Mouse (Mus musculus) kidney, postnatal 0 days (tissue): ENCODE measurements around the gene Kif17. TPM values are rescaled to one million over a fixed set of nuclear protein-coding genes. Genes with fewer than 3 reads are reported as not detected.

ENCODE experiments used
- ATAC-seq: fragments of 200-750 bp; cut with Nextera tagmentation; replicated peaks from 2 replicates; pipeline ENCODE4 v1.8.0; 2017; ENCODE audit warnings: low read depth, moderate number of reproducible peaks, moderate TSS enrichment, moderate library complexity; ENCODE audit not compliant: low FRiP score
- DNase-seq: peaks from one replicate; pipeline ENCODE4 v3.0.0-alpha.2; 2016; ENCODE audit warnings: low spot score
- H3K27ac ChIP-seq: fragments of 300-500 bp; sonication (generic); 2 replicates; pipeline ENCODE4 v1.5.1; 2014; ENCODE audit warnings: mild to moderate bottlenecking
- H3K27me3 ChIP-seq: fragments of 300-500 bp; sonication (generic); 2 replicates; pipeline ENCODE4 v1.6.1; 2014; ENCODE audit warnings: low read length, mixed read lengths; ENCODE audit not compliant: insufficient read depth
- H3K36me3 ChIP-seq: fragments of 300-500 bp; sonication (generic); 2 replicates; pipeline ENCODE4 v1.6.1; 2014; ENCODE audit warnings: low read length, mixed read lengths; ENCODE audit not compliant: insufficient read depth
- H3K4me1 ChIP-seq: fragments of 300-500 bp; sonication (generic); replicated peaks from 2 replicates; pipeline ENCODE4 v1.6.1; 2014; ENCODE audit warnings: antibody characterized with exemption, low read length, mixed read lengths; ENCODE audit not compliant: insufficient read depth
- H3K4me2 ChIP-seq: fragments of 300-500 bp; sonication (generic); 2 replicates; pipeline ENCODE4 v1.6.1; 2014; ENCODE audit warnings: mild to moderate bottlenecking, low read length, moderate library complexity, mixed read lengths
- H3K4me3 ChIP-seq: fragments of 300-500 bp; sonication (generic); replicated peaks from 2 replicates; pipeline ENCODE4 v1.5.1; 2014; ENCODE audit warnings: low read depth, low read length
- H3K9ac ChIP-seq: fragments of 300-500 bp; sonication (generic); 2 replicates; pipeline ENCODE4 v1.6.1; 2014; ENCODE audit warnings: low read depth, low read length
- H3K9me3 ChIP-seq: fragments of 300-500 bp; sonication (generic); replicated peaks from 2 replicates; pipeline ENCODE4 v1.6.1; 2016; ENCODE audit warnings: low read length, inconsistent platforms, mixed read lengths
- CTCF ChIP-seq: IDR thresholded peaks from 2 replicates; pipeline ENCODE4 v1.5.1; 2016; ENCODE audit warnings: antibody characterized with exemption, low read depth, mild to moderate bottlenecking, moderate library complexity
- WGBS: fragments of 180-500 bp; shearing (Covaris S2); extraction: QIAGEN DNeasy Blood & Tissue Kit; methylation state at CpG from one replicate; pipeline ENCODE4 v1.1.7; 2014; 5-methylcytosine and 5-hydroxymethylcytosine counted together
- polyA plus RNA-seq: library from polyadenylated mRNA; unstranded; fragments of >200 nt; fragmentation: Nextera tagmentation; extraction: Ambion mirVana; gene quantifications from 2 replicates; pipeline ENCODE4 v1.2.1, GENCODE M21; 2015

Gene Kif17
- polyA plus RNA-seq, 1 experiment from 2014 or later = 0.66 TPM

- H3K4me1 ChIP-seq = no peaks in the 10 kb centered on the region; the same call in 1 of the 2 replicates
- no peak overlapping the region for H3K9ac ChIP-seq
- H3K4me3 ChIP-seq = no peak overlapping the region
- WGBS = 81% methylated on average over 22 of the region's 22 CpGs
- DNase-seq (no peak), ATAC-seq (no peak)
- no peak overlapping the region for H3K4me2 ChIP-seq
- H3K9me3 ChIP-seq = no peaks in the 10 kb centered on the region
- TF ChIP-seq CTCF = no peak
- no peaks in the 10 kb centered on the region for H3K27me3 ChIP-seq
- H3K27ac ChIP-seq = no peak overlapping the region
- no peaks in the 10 kb centered on the region for H3K36me3 ChIP-seq
Observed at GRCm38 (mm10) chr4:138257116-138257687, 7.0 kb downstream of the Kif17 start.

DNA sequence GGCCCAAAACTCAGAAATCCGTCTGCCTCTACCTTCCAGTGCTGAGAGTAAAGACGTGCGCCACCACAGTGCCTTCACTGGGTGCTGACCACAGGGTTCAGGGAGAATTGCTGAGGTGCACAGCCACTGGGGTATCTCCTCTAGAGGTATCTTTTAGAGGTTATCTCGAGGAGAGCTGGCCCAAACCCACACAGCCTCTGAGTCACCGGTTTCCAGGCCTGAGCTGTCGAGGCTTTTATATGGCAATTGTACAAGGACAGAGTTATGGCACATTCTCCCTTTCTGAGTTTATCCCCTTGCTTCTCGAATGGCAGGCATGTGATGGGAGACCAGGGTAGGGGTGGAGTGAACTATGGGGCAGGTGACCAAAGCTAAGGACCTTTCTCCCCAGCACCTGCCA lies 8.4 kb downstream of the Kif17 start:
- no peak overlapping the region for H3K4me2 ChIP-seq
- H3K4me3 ChIP-seq = no peak overlapping the region
- no peaks in the 10 kb centered on the region for H3K27me3 ChIP-seq
- DNase-seq (no peak), ATAC-seq (no peak)
- H3K4me1 ChIP-seq = no peaks in the 10 kb centered on the region
- H3K9ac ChIP-seq = no peak overlapping the region
- no peak for TF ChIP-seq CTCF
- 79% methylated on average over 7 of the region's 7 CpGs for WGBS
- no peaks in the 10 kb centered on the region for H3K36me3 ChIP-seq
- H3K27ac ChIP-seq = no peak overlapping the region
- no peaks in the 10 kb centered on the region for H3K9me3 ChIP-seq

GRCm38 (mm10) chr4:138259482-138259881 lies 9.2 kb downstream of the Kif17 start:
- Histone ChIP-seq H3K27ac (no peak overlapping the region), H3K4me1 (no peaks in the 10 kb centered on the region), H3K4me2 (no peak overlapping the region), H3K4me3 (no peak overlapping the region), H3K27me3 (no peaks in the 10 kb centered on the region), H3K9me3 (no peaks in the 10 kb centered on the region), H3K9ac (no peak overlapping the region), H3K36me3 (no peaks in the 10 kb centered on the region)
- WGBS = 84% methylated on average over 5 of the region's 5 CpGs
- ATAC-seq = no peak
- DNase-seq = no peak
- TF ChIP-seq CTCF = no peak

- peak overlapping the region; percentile 93 for H3K4me2 ChIP-seq
- H3K9me3 ChIP-seq = no peaks in the 10 kb centered on the region
- peak overlapping the region; percentile 56 for H3K9ac ChIP-seq
- TF ChIP-seq CTCF = peak; percentile 50; the same call in 1 of the 2 replicates
- no peaks in the 10 kb centered on the region for H3K27me3 ChIP-seq
- under 1% methylated on average over 71 of the region's 78 CpGs for WGBS
- H3K4me1 ChIP-seq = no peaks in the 10 kb centered on the region
- H3K27ac ChIP-seq = no peak overlapping the region
- ATAC-seq = peak; percentile 86
- peak; percentile 80 for DNase-seq
- no peaks in the 10 kb centered on the region for H3K36me3 ChIP-seq
- peak overlapping the region; percentile 73 for H3K4me3 ChIP-seq
Observed at GRCm38 (mm10) chr4:138261843-138262681, 11.8 kb downstream of the Kif17 start.

DNA sequence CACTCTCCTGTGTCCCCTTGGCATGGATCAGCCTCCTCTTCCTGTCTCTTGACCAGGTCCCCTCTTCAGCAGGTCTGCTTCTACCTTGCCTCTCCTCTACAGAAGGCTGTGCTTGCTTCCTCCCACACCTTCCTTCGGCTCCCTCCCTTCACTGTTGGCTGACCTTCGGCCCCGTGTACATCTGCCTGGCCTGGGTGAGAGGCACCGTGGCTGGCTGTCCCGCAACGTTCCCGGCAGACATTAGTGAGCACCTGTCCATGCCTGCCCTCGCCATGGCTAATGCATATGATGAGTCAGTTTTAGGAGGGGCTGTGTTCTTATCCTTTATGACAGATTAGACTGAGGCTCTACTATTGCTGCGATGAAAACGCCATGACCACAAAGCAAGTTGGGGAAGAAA lies 17.6 kb downstream of the Kif17 start:
- ATAC-seq = no peak
- H3K4me3 ChIP-seq = no peak overlapping the region
- no peaks in the 10 kb centered on the region for H3K9me3 ChIP-seq
- no peak overlapping the region for H3K27ac ChIP-seq
- H3K4me1 ChIP-seq = no peaks in the 10 kb centered on the region
- H3K4me2 ChIP-seq = no peak overlapping the region
- no peaks in the 10 kb centered on the region for H3K27me3 ChIP-seq
- DNase-seq = no peak
- no peak for TF ChIP-seq CTCF
- no peaks in the 10 kb centered on the region for H3K36me3 ChIP-seq
- H3K9ac ChIP-seq = no peak overlapping the region
- WGBS = 77% methylated on average over 10 of the region's 10 CpGs

GRCm38 (mm10) chr4:138272011-138272997 lies 22.1 kb downstream of the Kif17 start:
- no peak for TF ChIP-seq CTCF
- no peaks in the 10 kb centered on the region for H3K36me3 ChIP-seq
- no peaks in the 10 kb centered on the region for H3K4me1 ChIP-seq
- no peaks in the 10 kb centered on the region for H3K9me3 ChIP-seq
- WGBS = 56% methylated on average over 14 of the region's 14 CpGs
- no peak overlapping the region for H3K4me3 ChIP-seq
- H3K27ac ChIP-seq = no peak overlapping the region
- H3K9ac ChIP-seq = no peak overlapping the region
- DNase-seq (peak; percentile 18), ATAC-seq (no peak)
- H3K4me2 ChIP-seq = no peak overlapping the region
- no peaks in the 10 kb centered on the region for H3K27me3 ChIP-seq
